Mouse (Mus musculus) spleen, adult 2 months (tissue): Measurements from ENCODE around the gene Flnb.

ENCODE experiments used
- CTCF ChIP-seq: fragments of 200-500 bp; IDR thresholded peaks from 2 replicates; pipeline ENCODE4 v1.5.1; 2011; ENCODE audit warnings: mild to moderate bottlenecking, inconsistent platforms; ENCODE audit not compliant: insufficient read depth, insufficient read length, insufficient replicate concordance; ENCODE audit errors: extremely low read depth
- POLR2A ChIP-seq: fragments of 200-500 bp; IDR thresholded peaks from 2 replicates; pipeline ENCODE4 v1.6.1; 2011; ENCODE audit warnings: low read depth, low read length, inconsistent platforms

GRCm38 (mm10) chr14:7989961-7990360 is 172.2 kb downstream of the Flnb start:
- no peak for TF ChIP-seq POLR2A
- no peak for TF ChIP-seq CTCF
